Mouse (Mus musculus) cortical plate, adult 2 months (tissue): ENCODE measurements around the gene Rad51b.

Experiments
- CTCF ChIP-seq: fragments of 200-500 bp; IDR thresholded peaks from 2 replicates; pipeline ENCODE4 v1.5.1; 2011; ENCODE audit warnings: mild to moderate bottlenecking, control low read depth, low read length; ENCODE audit not compliant: insufficient read depth; ENCODE audit errors: extremely low read depth
- POLR2A ChIP-seq: fragments of 200-500 bp; IDR thresholded peaks from 2 replicates; pipeline ENCODE4 v1.6.1; 2011; ENCODE audit warnings: mild to moderate bottlenecking, low read length, control low read depth; ENCODE audit not compliant: insufficient read depth; ENCODE audit errors: extremely low read depth

DNA sequence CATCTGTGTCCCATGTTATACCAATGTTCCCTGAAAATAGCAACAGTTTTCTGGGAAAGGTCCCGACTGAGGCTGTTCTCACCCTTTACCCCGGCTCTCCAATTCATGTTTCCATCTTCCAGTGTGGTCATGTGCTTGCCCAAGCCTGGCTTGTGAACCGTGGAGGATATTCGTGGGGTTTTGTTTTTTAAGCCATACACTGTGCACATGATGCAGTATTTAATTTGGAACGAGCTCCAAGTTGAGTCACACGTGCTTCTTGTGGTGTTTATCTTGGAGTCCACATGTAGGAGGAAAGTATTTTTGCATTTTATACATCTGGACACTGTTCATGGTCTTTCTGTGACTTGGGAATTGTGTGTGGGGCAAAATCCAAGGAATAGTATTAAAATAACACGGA, 57.5 kb downstream of the Rad51b start:
- TF ChIP-seq CTCF, result no peak
- no peak for TF ChIP-seq POLR2A
